Mouse (Mus musculus) kidney, embryonic 14.5 days (tissue): ENCODE measurements around the gene Trim65. TPM values are rescaled to one million over a fixed set of nuclear protein-coding genes. Genes with fewer than 3 reads are reported as not detected.
"Not testable (repeated sequence)": the region's sequence is repeated elsewhere in the genome, so short reads cannot be mapped to it uniquely, and the experiment has no call there.

Source experiments
- ATAC-seq: fragments of 200-750 bp; cut with Nextera tagmentation; 2 replicates; pipeline ENCODE4 v1.8.0; 2017; ENCODE audit warnings: moderate number of reproducible peaks, mild to moderate bottlenecking, moderate TSS enrichment, moderate library complexity; ENCODE audit not compliant: low FRiP score, low TSS enrichment
- H3K27ac ChIP-seq: fragments of 300-500 bp; sonication (generic); 2 replicates; pipeline ENCODE4 v1.5.1; 2014; ENCODE audit warnings: low read depth, mild to moderate bottlenecking, low read length, moderate library complexity, mixed read lengths
- H3K27me3 ChIP-seq: fragments of 300-500 bp; sonication (generic); 2 replicates; pipeline ENCODE4 v1.6.1; 2014; ENCODE audit warnings: mild to moderate bottlenecking, low read length; ENCODE audit not compliant: control insufficient read depth, insufficient read depth
- H3K36me3 ChIP-seq: fragments of 300-500 bp; sonication (generic); 2 replicates; pipeline ENCODE4 v1.6.1; 2014; ENCODE audit warnings: low read length, mixed read lengths; ENCODE audit not compliant: control insufficient read depth, insufficient read depth
- H3K4me1 ChIP-seq: fragments of 300-500 bp; sonication (generic); 2 replicates; pipeline ENCODE4 v1.6.1; 2014; ENCODE audit warnings: low read length, mixed read lengths; ENCODE audit not compliant: control insufficient read depth, insufficient read depth
- H3K4me2 ChIP-seq: fragments of 300-500 bp; sonication (generic); replicated peaks from 2 replicates; pipeline ENCODE4 v1.6.1; 2014; ENCODE audit warnings: low read depth, mild to moderate bottlenecking, low read length
- H3K4me3 ChIP-seq: fragments of 300-500 bp; sonication (generic); 2 replicates; pipeline ENCODE4 v1.5.1; 2014; ENCODE audit warnings: mild to moderate bottlenecking, low read length
- H3K9ac ChIP-seq: fragments of 300-500 bp; sonication (generic); 2 replicates; pipeline ENCODE4 v1.6.1; 2014; ENCODE audit warnings: low read depth, mild to moderate bottlenecking, low read length, moderate library complexity
- H3K9me3 ChIP-seq: fragments of 300-500 bp; sonication (generic); 2 replicates; pipeline ENCODE4 v1.6.1; 2016; ENCODE audit warnings: low read length; ENCODE audit not compliant: control insufficient read depth
- WGBS: fragments of 180-500 bp; shearing (Covaris S2); extraction: QIAGEN DNeasy Blood & Tissue Kit; methylation state at CpG from one replicate; pipeline ENCODE4 v1.1.7; 2014; 5-methylcytosine and 5-hydroxymethylcytosine counted together
- polyA plus RNA-seq: library from polyadenylated mRNA; unstranded; fragments of >200 nt; fragmentation: Nextera tagmentation; extraction: Ambion mirVana; gene quantifications from 2 replicates; pipeline ENCODE4 v1.2.1, GENCODE M21; 2014

The Trim65 gene
- polyA plus RNA-seq, 1 experiment from 2014 or later, result 4.1 TPM

DNA sequence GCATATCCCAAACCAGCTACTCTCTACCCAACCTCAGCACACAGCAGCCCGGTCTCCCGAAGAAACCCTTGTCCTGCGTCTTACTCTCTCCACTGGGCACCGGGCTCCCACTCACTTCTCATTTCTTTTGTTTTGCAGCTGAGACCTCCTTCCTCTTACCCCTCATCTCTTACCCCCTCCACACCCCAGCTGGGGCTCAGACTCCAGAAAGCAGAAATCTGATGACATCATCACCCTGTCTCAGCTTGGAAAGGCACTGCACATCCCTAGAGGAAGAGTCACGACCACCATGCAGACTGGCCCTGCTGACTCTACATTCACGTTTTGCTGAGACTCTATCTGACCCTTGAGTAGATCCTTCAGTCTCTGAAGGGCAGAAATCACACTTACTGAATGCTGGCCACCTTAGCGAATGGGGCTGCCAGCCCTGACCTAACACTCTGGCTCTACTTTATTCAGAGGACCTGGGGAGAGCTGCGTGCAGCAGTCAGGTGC is 888 bp downstream of the Trim65 start:
- H3K27ac ChIP-seq, result peak overlapping the region; percentile 94
- WGBS, result 41% methylated on average over 8 of the region's 8 CpGs
- peaks cover 31% of the 10 kb centered on the region for H3K36me3 ChIP-seq
- no peak for ATAC-seq
- H3K27me3 ChIP-seq, result no peaks in the 10 kb centered on the region
- H3K4me3 ChIP-seq, result peak overlapping the region; percentile 67
- peak overlapping the region; percentile 73 for H3K4me2 ChIP-seq
- no peaks in the 10 kb centered on the region for H3K9me3 ChIP-seq
- H3K9ac ChIP-seq, result peak overlapping the region; percentile 72
- H3K4me1 ChIP-seq, result peaks cover 7% of the 10 kb centered on the region

DNA sequence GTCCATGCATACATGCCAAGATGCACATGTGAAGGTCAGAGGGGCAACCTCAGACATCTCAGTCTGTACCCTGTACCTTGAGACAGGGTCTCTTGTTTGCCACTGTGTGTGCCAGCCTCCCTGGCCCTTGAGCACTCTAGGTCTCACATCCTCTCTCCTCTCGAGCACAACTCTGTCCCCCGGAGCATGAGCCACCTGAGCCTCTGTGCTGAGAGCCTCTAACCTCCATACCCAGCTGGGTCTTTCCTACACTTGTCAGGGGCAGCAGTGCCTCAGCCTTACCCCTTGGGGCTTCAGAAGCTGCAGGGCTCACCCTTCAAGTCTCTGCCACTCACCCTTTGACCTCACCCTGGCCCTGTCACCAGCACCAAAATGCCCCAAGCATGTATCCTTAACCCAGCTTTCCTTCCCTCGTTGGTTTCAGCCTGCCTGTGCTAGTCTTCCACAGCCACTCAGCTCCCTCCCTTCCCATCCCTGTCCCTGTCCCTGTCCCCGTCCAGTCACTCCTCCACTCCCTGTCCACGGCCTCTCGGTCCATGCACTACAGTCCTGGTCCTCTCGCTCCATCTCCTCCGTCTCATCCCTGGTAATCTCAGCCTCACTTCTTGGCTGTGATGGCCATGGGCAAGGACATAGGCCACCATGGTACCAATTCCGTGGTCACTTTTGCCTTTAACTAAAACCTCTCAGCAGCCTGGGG is 1.7 kb downstream of the Trim65 start:
- Histone ChIP-seq H3K9ac (no peak overlapping the region), H3K27ac (no peak overlapping the region), H3K4me2 (no peak overlapping the region), H3K4me1 (peaks cover 7% of the 10 kb centered on the region), H3K9me3 (no peaks in the 10 kb centered on the region), H3K27me3 (no peaks in the 10 kb centered on the region), H3K36me3 (peaks cover 23% of the 10 kb centered on the region), H3K4me3 (no peak overlapping the region)
- 78% methylated on average over 9 of the region's 9 CpGs for WGBS
- ATAC-seq, result no peak

DNA sequence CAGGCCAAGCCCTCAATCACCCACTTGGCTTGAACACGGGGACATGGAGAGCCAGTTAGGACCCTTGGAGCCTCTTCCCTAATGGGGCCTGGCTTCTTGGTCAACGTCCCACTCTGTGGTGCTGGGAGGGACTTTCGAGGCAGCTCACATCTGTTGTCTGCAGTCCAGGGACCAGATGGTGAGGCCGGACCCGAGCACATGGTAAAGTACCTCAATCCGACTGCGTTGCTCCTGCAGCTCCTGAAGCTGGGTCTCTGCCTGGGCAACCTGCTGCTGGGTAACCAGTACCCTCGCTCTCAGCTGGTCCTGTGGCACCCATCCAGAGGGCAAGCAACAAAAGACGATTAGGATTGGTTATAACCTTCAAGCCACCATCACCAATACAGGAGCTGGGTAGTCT is 2.9 kb downstream of the Trim65 start:
- H3K27ac ChIP-seq, result no peak overlapping the region; the same call in 1 of the 2 replicates
- no peak overlapping the region for H3K4me3 ChIP-seq
- no peaks in the 10 kb centered on the region for H3K27me3 ChIP-seq
- peaks cover 12% of the 10 kb centered on the region for H3K36me3 ChIP-seq
- H3K9ac ChIP-seq, result no peak overlapping the region
- H3K4me2 ChIP-seq, result peak overlapping the region; percentile 35; the same call in 1 of the 2 replicates
- peaks cover 7% of the 10 kb centered on the region for H3K4me1 ChIP-seq
- 71% methylated on average over 9 of the region's 9 CpGs for WGBS
- H3K9me3 ChIP-seq, result no peaks in the 10 kb centered on the region
- no peak for ATAC-seq

DNA sequence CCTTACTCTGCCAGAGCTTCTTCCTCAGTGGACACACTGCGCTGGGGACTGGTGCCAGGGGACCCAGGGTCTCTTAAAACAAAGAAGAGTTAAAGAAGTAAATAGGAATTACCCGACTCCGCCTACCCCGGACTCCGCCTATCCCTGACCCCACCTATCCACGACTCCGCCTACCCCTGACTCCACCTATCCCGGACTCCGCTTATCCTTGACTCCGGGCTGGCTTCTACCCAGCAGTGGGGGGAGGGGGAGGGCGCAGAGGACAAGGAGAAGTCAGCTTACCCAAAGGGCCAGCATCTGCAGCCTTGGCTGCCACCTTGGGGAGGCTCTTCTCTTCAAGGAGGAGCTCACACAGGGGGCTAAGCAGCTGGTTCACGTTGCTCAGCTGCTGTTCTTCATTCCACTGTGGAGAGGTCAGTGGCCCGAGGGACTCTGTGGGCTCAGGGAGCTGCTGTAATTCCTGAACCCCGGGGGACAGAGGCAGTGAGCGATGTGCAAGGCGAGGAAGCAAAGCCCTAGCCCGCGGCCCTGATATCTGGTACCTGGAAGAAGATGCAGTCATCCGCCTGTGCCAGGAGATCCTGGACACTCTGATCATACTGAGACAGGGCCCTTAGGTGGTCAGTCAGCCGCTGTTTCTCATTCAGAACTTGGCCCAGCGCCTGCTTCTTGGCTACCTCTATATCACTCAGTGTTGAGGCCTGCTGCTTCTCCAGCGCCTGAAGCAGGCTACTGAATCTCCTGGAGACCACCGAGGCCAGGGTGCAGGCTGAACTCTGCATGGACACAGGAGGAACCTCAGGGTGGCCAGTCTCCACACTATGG is 3.6 kb downstream of the Trim65 start, which contains the start of gene Trim47:
Gene Trim47 (minus strand): TSS at position 55 of the 825 bp plus-strand sequence.
- H3K9me3 ChIP-seq, result no peaks in the 10 kb centered on the region
- 26% methylated on average over 23 of the region's 23 CpGs for WGBS
- peak within 1 kb of the TSS; percentile 35 for H3K4me2 ChIP-seq
- no peaks in the 10 kb centered on the region for H3K27me3 ChIP-seq
- ATAC-seq, result peak; percentile 48
- H3K9ac ChIP-seq, result no peak within 1 kb of the TSS
- H3K27ac ChIP-seq, result no peak within 1 kb of the TSS; the same call in 1 of the 2 replicates
- peak within 1 kb of the TSS; percentile 22 for H3K4me3 ChIP-seq
- H3K4me1 ChIP-seq, result peaks cover 7% of the 10 kb centered on the region
- H3K36me3 ChIP-seq, result peaks cover 10% of the 10 kb centered on the region

DNA sequence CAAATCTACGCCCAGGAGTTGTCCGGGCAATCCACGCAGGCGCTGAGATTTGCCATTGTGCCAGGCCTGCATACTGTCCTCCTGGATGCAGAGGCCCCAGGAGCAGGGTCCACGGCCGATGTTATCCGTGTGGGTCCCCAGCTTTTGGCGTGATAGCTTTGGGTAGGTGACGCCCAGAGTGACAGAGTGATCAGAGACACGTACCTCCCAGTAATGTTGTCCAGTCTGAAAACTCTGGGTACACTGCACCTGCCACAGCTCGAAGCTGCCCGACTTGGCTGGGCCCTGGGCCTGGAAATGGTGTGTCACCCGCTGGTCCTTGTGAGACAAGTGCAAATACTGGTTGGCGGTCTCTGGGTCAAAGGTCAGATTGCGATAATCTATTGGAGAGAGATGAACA is 4.7 kb downstream of the Trim65 start:
- Histone ChIP-seq H3K4me1 (peaks cover 7% of the 10 kb centered on the region), H3K9ac (no peak overlapping the region), H3K4me3 (no peak overlapping the region), H3K27ac (no peak overlapping the region), H3K27me3 (no peaks in the 10 kb centered on the region), H3K4me2 (no peak overlapping the region), H3K9me3 (no peaks in the 10 kb centered on the region), H3K36me3 (peaks cover 8% of the 10 kb centered on the region; the same call in 1 of the 2 replicates)
- WGBS, result 96% methylated on average over 15 of the region's 15 CpGs
- ATAC-seq, result no peak

DNA sequence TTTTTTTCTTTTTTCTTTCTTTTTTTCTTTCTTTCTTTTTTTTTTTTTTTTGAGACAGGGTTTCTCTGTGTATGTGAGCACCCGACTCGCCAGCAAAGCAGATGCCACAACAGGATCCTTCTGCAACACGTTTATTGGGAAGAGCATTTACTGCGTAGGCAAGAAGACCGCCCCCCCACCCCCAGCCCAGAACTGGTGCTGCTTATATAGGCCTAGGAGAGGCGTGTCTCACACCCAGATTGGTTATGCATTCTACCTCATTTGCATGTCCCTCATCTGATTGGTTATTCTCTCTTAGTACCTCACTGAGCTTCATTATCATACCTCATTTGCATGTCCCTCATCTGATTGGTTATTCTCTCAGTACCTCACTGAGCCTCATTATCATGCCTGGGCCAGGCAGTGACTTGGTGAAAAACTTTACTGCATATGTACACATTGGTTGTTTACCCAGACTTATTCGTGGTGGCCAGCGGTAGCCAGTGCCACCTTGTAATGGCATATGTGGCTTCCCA is 9.1 kb downstream of the Trim65 start:
- H3K27me3 ChIP-seq, H3K4me3 ChIP-seq, H3K4me1 ChIP-seq, H3K9ac ChIP-seq, ATAC-seq, H3K4me2 ChIP-seq, H3K27ac ChIP-seq, H3K9me3 ChIP-seq, H3K36me3 ChIP-seq: not testable (repeated sequence)
- 94% methylated on average over 8 of the region's 8 CpGs for whole genome bisulfite sequencing

DNA sequence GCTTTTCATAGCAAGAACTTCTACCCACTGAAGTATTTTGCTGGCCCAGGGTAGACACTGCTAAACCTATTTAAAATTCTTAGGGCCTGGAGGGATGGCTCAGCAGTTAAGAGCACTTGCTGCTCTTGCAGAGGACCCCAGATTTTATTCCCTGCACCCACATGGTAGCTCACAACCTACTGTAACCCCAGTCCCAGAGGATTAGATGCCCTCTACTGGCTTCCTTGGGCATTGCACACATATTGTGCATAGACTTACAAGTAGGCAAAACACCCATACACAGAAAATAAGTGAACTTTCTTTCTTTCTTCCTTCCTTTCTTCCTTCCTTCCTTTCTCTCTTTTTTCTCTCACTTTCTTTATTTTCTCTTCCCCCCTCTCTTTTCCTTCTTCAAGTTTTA is 13.1 kb downstream of the Trim65 start:
- Histone ChIP-seq H3K36me3 (0 out of 2 replicates have a peak, but pooled peaks cover 4% of the 10 kb centered on the region), H3K4me2 (no peak overlapping the region), H3K4me3 (no peak overlapping the region), H3K9ac (no peak overlapping the region), H3K27me3 (no peaks in the 10 kb centered on the region), H3K4me1 (no peaks in the 10 kb centered on the region), H3K27ac (no peak overlapping the region), H3K9me3 (no peaks in the 10 kb centered on the region)
- no peak for ATAC-seq

DNA sequence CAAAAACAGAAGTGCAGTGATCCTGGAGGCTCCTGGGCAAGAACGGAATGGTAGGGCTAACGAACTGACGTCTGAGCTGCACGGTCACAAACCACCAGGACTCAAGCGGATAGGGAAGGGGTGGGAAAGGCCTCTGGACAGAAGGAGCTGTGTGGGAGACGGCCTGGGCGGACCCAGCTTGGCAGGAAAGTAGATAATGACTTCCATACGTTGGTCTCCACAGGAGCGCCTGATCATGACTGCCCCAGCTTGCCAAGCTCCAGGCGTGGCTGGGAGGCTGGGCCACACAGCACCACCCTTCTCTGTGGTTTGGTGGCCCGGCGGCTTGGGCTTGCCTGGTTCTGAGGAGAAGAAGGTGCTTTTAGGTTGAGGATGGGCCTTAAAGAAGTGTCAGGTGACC is 13.7 kb downstream of the Trim65 start:
- Histone ChIP-seq H3K4me3 (no peak overlapping the region), H3K4me2 (no peak overlapping the region), H3K4me1 (no peaks in the 10 kb centered on the region), H3K36me3 (no peaks in the 10 kb centered on the region), H3K9ac (no peak overlapping the region), H3K9me3 (no peaks in the 10 kb centered on the region), H3K27me3 (no peaks in the 10 kb centered on the region), H3K27ac (no peak overlapping the region)
- whole genome bisulfite sequencing, result 59% methylated on average over 12 of the region's 12 CpGs
- ATAC-seq, result no peak
